Mouse (Mus musculus) embryonic facial prominence, embryonic 13.5 days (tissue): ENCODE measurements around the gene Sned1. TPM values are rescaled to one million over a fixed set of nuclear protein-coding genes. Genes with fewer than 3 reads are reported as not detected.
A peak's percentile ranks its signal among the peaks of the same experiment; 100 is the strongest.

Experiments
- ATAC-seq: fragments of 200-750 bp; cut with Nextera tagmentation; 2 replicates; pipeline ENCODE4 v1.8.0; 2017; ENCODE audit warnings: low read depth; ENCODE audit not compliant: insufficient number of reproducible peaks, insufficient read depth, low FRiP score, low TSS enrichment
- H3K27ac ChIP-seq: fragments of 300-500 bp; sonication (generic); 2 replicates; pipeline ENCODE4 v1.5.1; 2015; ENCODE audit warnings: moderate library complexity, mild to moderate bottlenecking, inconsistent platforms
- H3K27me3 ChIP-seq: fragments of 300-500 bp; sonication (generic); 2 replicates; pipeline ENCODE4 v1.6.1; 2015; ENCODE audit warnings: mild to moderate bottlenecking, inconsistent platforms
- H3K36me3 ChIP-seq: fragments of 300-500 bp; sonication (generic); 2 replicates; pipeline ENCODE4 v1.6.1; 2015; ENCODE audit warnings: mild to moderate bottlenecking, inconsistent platforms
- H3K4me1 ChIP-seq: fragments of 300-500 bp; sonication (generic); 2 replicates; pipeline ENCODE4 v1.6.1; 2015; ENCODE audit warnings: inconsistent platforms
- H3K4me2 ChIP-seq: fragments of 300-500 bp; sonication (generic); 2 replicates; pipeline ENCODE4 v1.6.1; 2015; ENCODE audit warnings: moderate library complexity, mild to moderate bottlenecking, inconsistent platforms
- H3K4me3 ChIP-seq: fragments of 300-500 bp; sonication (generic); 2 replicates; pipeline ENCODE4 v1.5.1; 2015; ENCODE audit warnings: mild to moderate bottlenecking, inconsistent platforms
- H3K9ac ChIP-seq: fragments of 300-500 bp; sonication (generic); 2 replicates; pipeline ENCODE4 v1.6.1; 2015; ENCODE audit warnings: mild to moderate bottlenecking, inconsistent platforms
- H3K9me3 ChIP-seq: fragments of 300-500 bp; sonication (generic); 2 replicates; pipeline ENCODE4 v1.6.1; 2016; ENCODE audit warnings: inconsistent platforms
- WGBS: fragments of 180-500 bp; shearing (Covaris S2); methylation state at CpG from one replicate; pipeline ENCODE4 v1.1.7; 2015; ENCODE audit warnings: mixed read lengths; 5-methylcytosine and 5-hydroxymethylcytosine counted together
- polyA plus RNA-seq: library from polyadenylated mRNA; unstranded; fragments of >200 nt; fragmentation: Nextera tagmentation; extraction: Ambion mirVana; gene quantifications from 2 replicates; pipeline ENCODE4 v1.2.1, GENCODE M21; 2015

The Sned1 gene
- polyA plus RNA-seq, 1 experiment from 2014 or later: 13.8 TPM

DNA sequence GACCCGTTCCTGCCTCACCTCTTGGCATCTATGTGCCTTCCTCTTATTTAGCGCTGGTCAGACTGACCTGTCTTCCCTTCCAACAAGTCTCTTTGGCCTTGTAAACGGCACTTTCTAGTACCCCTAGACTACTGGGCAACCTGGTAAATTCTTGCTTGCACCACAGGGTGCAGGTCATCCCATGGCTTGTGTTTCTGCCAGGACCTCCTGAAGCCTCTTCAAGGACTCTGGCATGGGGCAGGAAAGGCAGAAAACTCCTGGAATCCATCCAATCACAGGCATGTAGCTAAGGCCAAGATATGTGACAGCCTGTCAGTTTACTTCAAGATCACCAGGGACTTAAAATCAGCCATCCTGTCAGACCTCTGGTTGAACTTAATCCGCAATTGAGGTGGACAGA, 6.0 kb upstream of the Sned1 start:
- Histone ChIP-seq H3K27ac (no peak overlapping the region), H3K27me3 (0 out of 2 replicates have a peak, but pooled peaks cover under 1% of the 10 kb centered on the region), H3K4me1 (peaks cover 49% of the 10 kb centered on the region), H3K36me3 (no peaks in the 10 kb centered on the region), H3K9ac (no peak overlapping the region), H3K9me3 (no peaks in the 10 kb centered on the region), H3K4me3 (no peak overlapping the region), H3K4me2 (no peak overlapping the region)
- 75% methylated on average over 4 of the region's 4 CpGs for WGBS
- no peak for ATAC-seq

DNA sequence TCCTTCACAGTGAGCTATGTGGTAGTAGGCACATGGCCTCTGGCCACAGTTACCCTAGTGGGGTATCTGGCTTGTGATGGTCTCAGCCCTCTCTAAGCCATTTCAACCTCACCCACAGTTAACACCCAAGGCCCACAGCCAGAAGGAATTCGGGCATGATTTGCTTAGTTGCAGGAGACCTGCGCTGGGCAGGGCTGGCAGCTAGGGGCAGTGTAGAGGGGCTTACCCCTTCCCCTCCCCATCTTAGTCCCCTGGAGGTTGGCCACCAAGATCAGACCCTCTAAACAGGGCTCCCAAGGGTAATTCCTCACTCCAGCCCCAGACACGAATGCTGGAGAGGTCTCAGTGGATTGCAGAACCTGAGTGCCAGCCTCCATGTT, 894 bp downstream of the Sned1 start:
- 7% methylated on average over 3 of the region's 3 CpGs for WGBS

DNA sequence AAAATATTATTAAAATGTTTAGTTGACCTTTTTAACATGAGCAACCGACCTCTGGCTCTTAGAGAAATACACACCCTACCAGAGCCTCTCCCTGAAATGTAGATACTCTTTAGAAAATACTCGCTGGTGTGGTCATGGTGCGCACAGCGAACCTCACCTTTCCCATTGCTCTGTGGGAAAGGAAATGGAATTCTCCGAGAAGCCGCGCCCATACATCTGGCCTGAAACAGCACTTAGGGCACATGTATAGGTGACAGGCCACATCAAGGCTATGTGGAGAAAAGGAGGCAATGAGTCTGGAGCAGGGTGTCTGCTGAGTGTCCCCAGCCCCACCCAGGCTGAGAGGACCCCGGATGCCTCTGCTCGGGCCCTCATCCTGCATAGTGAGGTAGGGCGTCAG, 2.0 kb downstream of the Sned1 start:
- 87% methylated on average over 10 of the region's 10 CpGs for WGBS
- Histone ChIP-seq H3K4me1 (peaks cover 51% of the 10 kb centered on the region), H3K9me3 (no peaks in the 10 kb centered on the region), H3K4me2 (peak overlapping the region; percentile 98), H3K4me3 (no peak overlapping the region), H3K36me3 (0 out of 2 replicates have a peak, but pooled peaks cover 4% of the 10 kb centered on the region), H3K27ac (no peak overlapping the region), H3K27me3 (peaks cover 34% of the 10 kb centered on the region), H3K9ac (no peak overlapping the region)
- no peak for ATAC-seq

More for the DNA sequence above, 894 bp downstream of the Sned1 start:
- no peaks in the 10 kb centered on the region for H3K36me3 ChIP-seq
- peaks cover 34% of the 10 kb centered on the region for H3K27me3 ChIP-seq
- peaks cover 56% of the 10 kb centered on the region for H3K4me1 ChIP-seq
- peak overlapping the region; percentile 73 for H3K9ac ChIP-seq
- peak overlapping the region; percentile 55 for H3K4me3 ChIP-seq
- no peaks in the 10 kb centered on the region for H3K9me3 ChIP-seq
- peak overlapping the region; percentile 98 for H3K4me2 ChIP-seq
- H3K27ac ChIP-seq: no peak overlapping the region
- no peak for ATAC-seq

DNA sequence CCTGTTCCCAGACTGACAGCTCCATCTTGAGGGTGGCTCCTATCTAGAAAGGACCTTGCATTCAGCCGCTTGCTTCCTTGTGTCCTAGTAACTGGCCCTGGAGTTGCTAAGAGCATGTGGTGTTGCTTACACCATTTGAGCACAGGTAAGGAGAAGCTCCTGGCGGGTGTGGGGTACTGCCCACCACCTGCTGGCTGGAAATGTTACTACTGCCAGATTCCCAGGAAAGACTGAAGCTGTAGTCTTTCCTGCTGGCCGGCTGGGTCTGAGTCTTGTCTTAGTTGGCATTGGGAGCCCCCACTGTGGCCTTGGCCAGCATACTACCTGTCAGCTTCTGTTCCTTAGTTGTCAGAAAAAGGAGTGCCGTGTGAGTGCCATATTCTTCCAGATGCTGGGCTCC, 2.6 kb downstream of the Sned1 start:
- H3K27me3 ChIP-seq: peaks cover 34% of the 10 kb centered on the region
- WGBS: 51% methylated on average over 4 of the region's 4 CpGs
- peak overlapping the region; percentile 98 for H3K4me2 ChIP-seq
- H3K36me3 ChIP-seq: 0 out of 2 replicates have a peak, but pooled peaks cover 4% of the 10 kb centered on the region
- H3K27ac ChIP-seq: no peak overlapping the region
- H3K4me3 ChIP-seq: no peak overlapping the region
- H3K4me1 ChIP-seq: peaks cover 47% of the 10 kb centered on the region
- H3K9me3 ChIP-seq: no peaks in the 10 kb centered on the region
- no peak for ATAC-seq
- no peak overlapping the region for H3K9ac ChIP-seq

DNA sequence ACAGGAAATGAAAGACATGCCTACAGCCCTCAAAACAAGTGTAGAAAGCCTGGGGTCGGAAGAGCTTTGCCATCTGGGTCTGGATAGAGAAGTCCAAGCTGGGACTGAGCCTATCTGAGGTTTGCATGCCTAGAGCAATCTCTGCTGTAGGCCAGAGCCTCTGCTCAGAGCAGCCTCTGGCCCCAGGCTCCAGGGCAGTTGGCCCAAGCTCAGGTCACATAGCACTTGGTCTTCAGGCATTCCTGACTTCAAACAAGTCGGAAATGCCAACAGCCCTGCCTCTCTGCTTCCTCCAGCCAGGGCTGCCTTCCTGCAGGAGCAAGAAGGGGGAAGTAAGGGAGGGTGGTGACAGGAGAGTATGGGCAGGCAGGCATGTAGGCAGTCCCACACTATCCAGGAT, 10.3 kb downstream of the Sned1 start:
- peaks cover 4% of the 10 kb centered on the region; the same call in 1 of the 2 replicates for H3K4me1 ChIP-seq
- no peaks in the 10 kb centered on the region for H3K9me3 ChIP-seq
- no peak overlapping the region for H3K4me3 ChIP-seq
- no peak overlapping the region for H3K9ac ChIP-seq
- H3K4me2 ChIP-seq: no peak overlapping the region
- H3K36me3 ChIP-seq: 0 out of 2 replicates have a peak, but pooled peaks cover 4% of the 10 kb centered on the region
- 37% methylated on average over 2 of the region's 2 CpGs for WGBS
- no peak overlapping the region for H3K27ac ChIP-seq
- ATAC-seq: no peak
- H3K27me3 ChIP-seq: no peaks in the 10 kb centered on the region

DNA sequence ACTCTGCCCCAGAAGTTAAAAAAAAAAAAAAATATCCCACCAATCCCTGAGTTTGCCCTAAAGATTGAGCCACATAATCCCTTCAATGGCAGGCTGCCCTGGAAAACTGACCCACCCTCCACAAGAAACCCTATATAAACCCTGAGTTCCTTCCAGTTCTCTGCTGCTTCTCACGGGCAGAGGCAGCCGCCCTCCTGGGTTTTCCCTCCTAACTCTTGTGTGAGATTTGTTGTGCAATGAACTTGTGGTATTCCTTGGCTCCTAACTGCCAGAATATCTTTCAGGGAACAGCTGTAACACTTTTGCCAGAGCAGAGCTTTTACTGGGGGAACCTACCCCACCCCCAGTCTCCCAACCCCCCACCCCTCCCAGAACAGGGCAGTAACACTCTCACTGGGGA, 16.9 kb downstream of the Sned1 start:
- no peak overlapping the region for H3K4me3 ChIP-seq
- no peaks in the 10 kb centered on the region for H3K27me3 ChIP-seq
- no peaks in the 10 kb centered on the region for H3K36me3 ChIP-seq
- H3K27ac ChIP-seq: no peak overlapping the region
- peaks cover 22% of the 10 kb centered on the region for H3K4me1 ChIP-seq
- H3K9me3 ChIP-seq: no peaks in the 10 kb centered on the region
- ATAC-seq: no peak
- H3K9ac ChIP-seq: no peak overlapping the region
- no peak overlapping the region for H3K4me2 ChIP-seq
- 34% methylated on average over 2 of the region's 2 CpGs for WGBS

DNA sequence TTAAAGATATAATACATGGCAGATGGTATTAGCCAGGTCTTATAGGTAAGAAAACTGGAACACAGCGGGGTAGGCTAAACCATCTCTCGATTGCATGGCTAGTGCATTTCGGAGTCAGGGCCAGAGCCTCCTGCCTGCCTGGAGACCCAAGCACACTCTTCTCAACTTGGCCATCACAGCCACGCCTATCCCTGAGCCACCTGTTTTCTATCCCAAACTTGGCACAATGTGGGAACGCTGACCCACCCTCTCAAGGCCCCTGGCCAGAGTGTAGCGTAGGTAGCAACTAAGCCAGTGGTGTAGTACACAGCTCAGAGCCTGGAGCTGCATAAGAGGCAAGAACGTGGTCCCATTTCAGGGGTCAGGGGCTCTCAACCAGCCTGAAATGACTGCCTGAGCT, 20.1 kb downstream of the Sned1 start:
- ATAC-seq: no peak
- Histone ChIP-seq H3K9ac (no peak overlapping the region), H3K4me2 (no peak overlapping the region), H3K27ac (no peak overlapping the region), H3K36me3 (0 out of 2 replicates have a peak, but pooled peaks cover 6% of the 10 kb centered on the region), H3K4me3 (no peak overlapping the region), H3K27me3 (no peaks in the 10 kb centered on the region), H3K9me3 (no peaks in the 10 kb centered on the region), H3K4me1 (peaks cover 22% of the 10 kb centered on the region)
- WGBS: 94% methylated on average over 7 of the region's 7 CpGs

DNA sequence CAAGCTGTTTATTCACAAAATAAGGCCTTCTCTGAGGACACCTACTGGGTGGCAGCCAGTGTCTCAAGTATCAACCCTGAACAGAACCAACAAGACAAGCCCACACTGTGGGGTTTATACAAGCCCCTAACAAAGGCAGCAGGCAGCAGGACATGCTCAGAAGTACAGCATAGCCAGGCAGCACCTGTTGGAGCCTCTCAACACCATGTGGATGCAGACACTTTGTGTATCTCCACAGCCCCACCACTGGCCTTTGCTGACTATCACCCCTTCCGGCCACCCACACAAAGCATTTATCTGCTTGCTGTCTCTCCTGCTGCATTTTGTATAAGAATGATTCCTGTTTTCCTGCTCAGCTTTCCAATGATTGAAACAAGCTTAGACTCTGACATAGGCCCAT, 21.9 kb downstream of the Sned1 start:
- no peak for ATAC-seq
- Histone ChIP-seq H3K4me1 (peaks cover 14% of the 10 kb centered on the region), H3K36me3 (0 out of 2 replicates have a peak, but pooled peaks cover 6% of the 10 kb centered on the region), H3K27ac (no peak overlapping the region), H3K27me3 (no peaks in the 10 kb centered on the region), H3K4me2 (no peak overlapping the region), H3K4me3 (no peak overlapping the region), H3K9ac (no peak overlapping the region), H3K9me3 (no peaks in the 10 kb centered on the region)
- WGBS: 88% methylated on average over 1 of the region's 1 CpGs

DNA sequence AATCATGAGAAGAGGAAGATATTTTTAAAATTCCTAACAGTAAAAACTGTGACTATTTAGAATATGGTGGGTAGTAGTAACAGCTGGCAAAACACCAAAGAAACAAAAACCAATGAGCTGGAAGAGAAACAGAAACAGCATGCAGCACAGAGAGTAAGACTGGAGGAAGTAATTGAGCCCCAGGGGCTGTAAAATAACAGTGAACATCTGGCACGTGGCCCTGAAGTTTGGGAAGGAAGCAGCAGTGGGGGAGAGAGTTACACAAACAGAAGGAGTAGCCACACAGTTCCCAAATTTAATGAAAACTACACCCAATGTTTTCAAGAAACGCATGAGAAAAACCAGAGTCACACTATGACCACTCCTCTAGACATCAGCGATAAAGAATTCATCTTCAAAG, 31.6 kb downstream of the Sned1 start:
- 38% methylated on average over 3 of the region's 3 CpGs for WGBS
- peaks cover 4% of the 10 kb centered on the region; the same call in 1 of the 2 replicates for H3K4me1 ChIP-seq
- ATAC-seq: no peak
- no peak overlapping the region for H3K4me3 ChIP-seq
- no peak overlapping the region for H3K9ac ChIP-seq
- no peaks in the 10 kb centered on the region for H3K27me3 ChIP-seq
- no peaks in the 10 kb centered on the region for H3K36me3 ChIP-seq
- no peak overlapping the region for H3K4me2 ChIP-seq
- no peak overlapping the region for H3K27ac ChIP-seq
- H3K9me3 ChIP-seq: no peaks in the 10 kb centered on the region

DNA sequence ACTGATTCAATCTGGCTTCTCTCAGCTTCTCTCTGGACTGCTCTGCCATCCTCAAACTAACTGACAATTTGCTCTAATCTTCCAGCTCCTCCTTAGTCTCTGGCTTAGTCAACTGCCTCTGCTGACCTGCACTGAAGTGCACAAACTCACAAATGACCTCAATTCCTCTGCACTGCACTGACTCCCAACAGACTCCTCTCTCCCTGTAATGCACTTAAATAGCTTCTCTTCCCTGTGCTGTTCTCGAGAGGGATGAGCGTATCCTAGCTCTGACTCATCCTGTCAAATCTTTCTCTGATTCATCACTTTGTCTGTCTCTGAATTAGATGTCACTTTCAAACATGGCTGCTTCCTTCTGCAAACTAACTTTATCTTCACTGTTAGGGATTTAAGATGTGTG, 32.6 kb downstream of the Sned1 start:
- no peak overlapping the region for H3K4me2 ChIP-seq
- no peaks in the 10 kb centered on the region for H3K9me3 ChIP-seq
- H3K27me3 ChIP-seq: no peaks in the 10 kb centered on the region
- H3K36me3 ChIP-seq: no peaks in the 10 kb centered on the region
- 87% methylated on average over 2 of the region's 2 CpGs for WGBS
- peaks cover 4% of the 10 kb centered on the region; the same call in 1 of the 2 replicates for H3K4me1 ChIP-seq
- H3K27ac ChIP-seq: no peak overlapping the region
- no peak overlapping the region for H3K4me3 ChIP-seq
- ATAC-seq: no peak
- H3K9ac ChIP-seq: no peak overlapping the region

DNA sequence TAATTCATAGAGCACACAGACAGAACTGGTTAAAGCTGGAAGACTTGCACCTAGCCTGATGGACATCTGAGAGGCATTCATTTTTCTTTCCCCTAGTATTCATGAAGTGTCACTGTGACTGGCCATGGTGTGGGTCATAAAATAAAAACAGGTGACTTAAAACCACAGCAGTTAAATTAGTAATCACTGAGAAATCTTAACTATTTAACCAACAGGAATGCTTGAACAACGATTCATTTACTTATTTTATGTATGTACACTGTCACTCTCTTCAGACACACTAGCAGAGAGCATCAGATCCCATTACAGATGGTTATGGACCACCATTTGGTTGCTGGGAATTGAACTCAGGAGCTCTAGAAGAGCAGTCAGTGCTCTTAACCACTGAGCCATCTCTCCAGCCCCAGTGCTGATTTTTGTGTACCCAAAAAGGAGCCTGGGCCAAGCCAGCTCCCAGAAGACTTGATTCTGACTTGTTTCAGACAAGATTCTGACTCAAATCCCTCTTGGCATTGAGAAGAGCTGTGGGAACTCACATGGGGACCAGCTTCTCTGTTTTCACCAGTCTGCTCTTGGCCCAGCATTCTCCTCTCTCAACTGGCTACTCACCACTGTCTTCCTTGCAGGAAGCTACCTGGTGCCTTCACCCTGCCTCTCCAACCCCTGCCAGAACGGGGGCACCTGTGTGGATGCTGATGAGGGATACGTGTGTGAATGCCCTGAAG, 35.0 kb downstream of the Sned1 start:
- no peak overlapping the region for H3K9ac ChIP-seq
- H3K4me2 ChIP-seq: no peak overlapping the region
- ATAC-seq: no peak
- no peaks in the 10 kb centered on the region for H3K27me3 ChIP-seq
- H3K36me3 ChIP-seq: peaks cover 19% of the 10 kb centered on the region
- H3K4me1 ChIP-seq: peaks cover 4% of the 10 kb centered on the region; the same call in 1 of the 2 replicates
- no peaks in the 10 kb centered on the region for H3K9me3 ChIP-seq
- WGBS: 63% methylated on average over 3 of the region's 3 CpGs
- no peak overlapping the region for H3K4me3 ChIP-seq
- H3K27ac ChIP-seq: no peak overlapping the region

DNA sequence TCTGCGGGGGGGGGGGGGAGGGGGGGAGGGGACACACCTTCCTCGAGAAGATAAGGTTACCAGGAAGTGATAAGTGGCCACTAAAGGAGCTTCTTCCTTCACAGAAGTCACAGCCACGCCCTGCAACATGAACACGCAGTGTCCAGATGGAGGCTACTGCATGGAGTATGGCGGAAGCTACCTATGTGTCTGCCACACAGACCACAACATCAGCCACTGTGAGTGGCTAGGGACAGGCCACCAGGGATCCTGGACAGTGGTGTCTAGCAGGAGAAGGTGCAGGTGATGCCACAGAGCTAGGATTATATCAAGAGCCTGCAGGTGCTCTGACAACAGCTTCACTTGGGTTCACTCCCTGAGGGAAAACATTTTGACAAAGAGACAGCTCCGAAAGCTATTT, 36.1 kb downstream of the Sned1 start:
- peaks cover 4% of the 10 kb centered on the region; the same call in 1 of the 2 replicates for H3K4me1 ChIP-seq
- no peak overlapping the region for H3K4me3 ChIP-seq
- peaks cover 22% of the 10 kb centered on the region for H3K36me3 ChIP-seq
- no peak overlapping the region for H3K9ac ChIP-seq
- ATAC-seq: no peak
- no peak overlapping the region for H3K4me2 ChIP-seq
- WGBS: 67% methylated on average over 6 of the region's 6 CpGs
- no peaks in the 10 kb centered on the region for H3K27me3 ChIP-seq
- no peaks in the 10 kb centered on the region for H3K9me3 ChIP-seq
- H3K27ac ChIP-seq: no peak overlapping the region
